Mouse (Mus musculus) bone marrow macrophage, adult 2 months (primary cell): ENCODE data around the gene Mtmr3. TPM values are rescaled to one million over a fixed set of nuclear protein-coding genes. Genes with fewer than 3 reads are reported as not detected.

Source experiments
- H3K27ac ChIP-seq: 2 replicates; pipeline ENCODE4 v1.5.1; 2012; ENCODE audit warnings: low read depth, low read length; ENCODE audit not compliant: insufficient read depth
- H3K4me1 ChIP-seq: 2 replicates; pipeline ENCODE4 v1.6.1; 2012; ENCODE audit warnings: low read length; ENCODE audit not compliant: control insufficient read depth, insufficient read depth
- H3K4me3 ChIP-seq: 2 replicates; pipeline ENCODE4 v1.5.1; 2012; ENCODE audit warnings: mild to moderate bottlenecking, low read length, moderate library complexity; ENCODE audit not compliant: insufficient read depth
- CTCF ChIP-seq: IDR thresholded peaks from 2 replicates; pipeline ENCODE4 v1.5.1; 2012; ENCODE audit warnings: low read depth, mild to moderate bottlenecking, low read length, moderate library complexity
- POLR2A ChIP-seq: IDR thresholded peaks from 2 replicates; pipeline ENCODE4 v1.6.1; 2012; ENCODE audit warnings: mild to moderate bottlenecking, low read depth, low read length, borderline replicate concordance
- polyA plus RNA-seq: library from polyadenylated mRNA; stranded (reverse); fragments of >200 nt; gene quantifications from 2 replicates; pipeline ENCODE4 v1.2.4, GENCODE M21; 2012; ENCODE audit not compliant: missing spikeins, insufficient read depth, insufficient read length

Mtmr3 gene
- polyA plus RNA-seq, 1 experiment = 43.5 TPM

DNA sequence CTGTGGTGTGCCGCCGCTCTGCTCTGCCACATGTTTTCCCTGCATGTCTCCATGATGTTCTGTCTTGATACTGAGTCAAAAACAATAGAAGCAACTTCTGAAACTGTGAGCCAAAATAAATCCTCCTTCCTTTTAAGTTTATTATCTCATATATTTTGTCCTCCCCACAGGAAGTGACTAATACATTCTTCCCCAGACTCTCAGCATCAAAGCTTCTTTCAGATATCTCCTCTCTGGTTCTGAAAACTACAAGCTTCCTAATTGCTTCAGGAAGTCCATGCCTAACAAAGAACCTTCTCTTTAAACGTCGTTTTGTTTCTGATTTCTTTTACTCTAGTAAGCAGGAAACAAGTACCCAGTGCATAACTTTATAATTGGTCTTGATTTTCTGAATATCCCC is 160.2 kb downstream of the Mtmr3 start:
- Histone ChIP-seq H3K4me3 (no peak overlapping the region), H3K27ac (no peak overlapping the region), H3K4me1 (0 out of 2 replicates have a peak, but pooled peaks cover 2% of the 10 kb centered on the region)
- no peak for TF ChIP-seq CTCF
- TF ChIP-seq POLR2A = no peak

Other genes starting within 250 kb of the Mtmr3 start
- gene Hormad2, start 153.8 kb downstream of the Mtmr3 start, polyA plus RNA-seq = not detected in 2 replicates
- not detected in 2 replicates for gene Gm11032, start 25.2 kb upstream of the Mtmr3 start, polyA plus RNA-seq
- 34.2 and 36.5 TPM in 2 replicates for gene Ascc2, start 42.9 kb upstream of the Mtmr3 start, polyA plus RNA-seq
- 209 and 211 TPM in 2 replicates for gene Uqcr10, start 109.5 kb upstream of the Mtmr3 start, polyA plus RNA-seq
- 34.0 and 36.1 TPM in 2 replicates for gene Zmat5, start 109.8 kb upstream of the Mtmr3 start, polyA plus RNA-seq
- not detected in 2 replicates for gene Cabp7, start 151.9 kb upstream of the Mtmr3 start, polyA plus RNA-seq